Mouse (Mus musculus) layer of hippocampus, adult 2 months (tissue): Measurements from ENCODE around the gene Lrrn3. TPM values are rescaled to one million over a fixed set of nuclear protein-coding genes. Genes with fewer than 3 reads are reported as not detected.
A peak's percentile ranks its signal among the peaks of the same experiment; 100 is the strongest.

Experiments
- DNase-seq, 2 experiments: peaks; one replicate each; pipeline ENCODE4 v3.0.0; 2022; ENCODE audit warnings: low spot score in 2 of 2
- H3K27ac ChIP-seq: fragments of 200-600 bp; 2 replicates; pipeline ENCODE4 v1.8.1; 2022
- H3K4me3 ChIP-seq: fragments of 200-600 bp; 2 replicates; pipeline ENCODE4 v1.8.1; 2022; ENCODE audit warnings: mild to moderate bottlenecking
- CTCF ChIP-seq: fragments of 200-600 bp; conservative IDR thresholded peaks from 2 replicates; pipeline ENCODE4 v1.8.1; 2022; ENCODE audit warnings: antibody characterized with exemption, mild to moderate bottlenecking, moderate library complexity
- long read RNA-seq, 2 experiments: library from polyadenylated mRNA; stranded (forward); transcript quantifications; one replicate each; pipeline ENCODE4 v2.0.0; 2021; ENCODE audit warnings: borderline mapping rate in 2 of 2
- total RNA-seq, 2 experiments: library from RNA; stranded (reverse); gene quantifications; 2 replicates each; pipeline ENCODE4 v1.2.3; 2021

The Lrrn3 gene
- total RNA-seq, result 10 to 100 TPM; 63.6 to 70.4 TPM
- long read RNA-seq, experiment 1, transcript Lrrn3-201 (2 exons, 3,865 nt), result major isoform, 40 of 43 reads
- long read RNA-seq, experiment 1, partial matches to known transcripts, result 2 of 43 reads
- long read RNA-seq, experiment 1, other reads (novel, unspliced or antisense), result 1 of 43 reads
- long read RNA-seq, experiment 2, transcript Lrrn3-201 (2 exons, 3,865 nt), result major isoform, 64 of 69 reads
- long read RNA-seq, experiment 2, partial matches to known transcripts, result 3 of 69 reads
- long read RNA-seq, experiment 2, other reads (novel, unspliced or antisense), result 2 of 69 reads

DNA sequence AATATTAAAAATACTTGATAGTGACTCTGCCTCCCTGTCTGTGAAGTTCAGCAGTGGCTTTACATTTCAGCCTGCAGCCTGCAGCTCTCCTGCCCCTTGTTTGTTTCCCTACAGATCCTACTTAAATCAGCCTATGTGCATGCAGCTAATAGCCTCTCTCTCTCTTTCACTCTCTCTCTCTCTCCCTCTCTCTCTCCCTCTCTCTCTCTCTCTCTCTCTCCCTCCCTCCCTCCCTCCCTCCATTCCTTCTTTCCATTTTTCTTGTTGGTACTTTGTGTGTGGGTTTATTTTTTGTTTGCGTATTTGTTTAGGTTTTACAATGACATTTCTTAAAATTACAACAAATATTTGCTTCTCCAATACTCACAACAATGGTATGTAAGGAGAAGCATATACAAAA, at the start of gene Lrrn3:
Gene Lrrn3, minus strand, starts transcription at position 101 of the 400 bp plus-strand sequence.
- Histone ChIP-seq H3K4me3 (peak within 1 kb of the TSS; percentile 91), H3K27ac (peak within 1 kb of the TSS; percentile 88)
- no peak for DNase-seq
- no peak for TF ChIP-seq CTCF

DNA sequence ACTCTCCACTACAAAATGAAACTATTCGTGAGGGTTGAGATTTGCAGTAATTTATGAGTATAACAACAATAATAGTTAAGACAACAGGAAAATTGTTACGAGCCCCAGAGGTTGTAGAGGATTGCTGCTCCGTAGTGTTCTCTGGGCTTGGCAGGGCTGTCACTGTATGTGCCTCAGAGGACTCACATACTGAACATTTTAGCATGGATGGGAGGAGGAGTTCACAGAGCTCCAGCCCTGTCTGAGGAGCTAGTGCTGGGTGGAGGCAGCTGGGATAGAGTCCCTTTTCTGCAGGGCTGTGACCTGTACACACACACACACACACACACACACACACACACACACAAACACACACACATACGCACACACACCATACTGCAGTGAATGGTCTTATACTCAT, 42.2 kb upstream of the Lrrn3 start:
- DNase-seq, result no peak
- Histone ChIP-seq H3K4me3 (no peak overlapping the region), H3K27ac (no peak overlapping the region)
- TF ChIP-seq CTCF, result no peak

DNA sequence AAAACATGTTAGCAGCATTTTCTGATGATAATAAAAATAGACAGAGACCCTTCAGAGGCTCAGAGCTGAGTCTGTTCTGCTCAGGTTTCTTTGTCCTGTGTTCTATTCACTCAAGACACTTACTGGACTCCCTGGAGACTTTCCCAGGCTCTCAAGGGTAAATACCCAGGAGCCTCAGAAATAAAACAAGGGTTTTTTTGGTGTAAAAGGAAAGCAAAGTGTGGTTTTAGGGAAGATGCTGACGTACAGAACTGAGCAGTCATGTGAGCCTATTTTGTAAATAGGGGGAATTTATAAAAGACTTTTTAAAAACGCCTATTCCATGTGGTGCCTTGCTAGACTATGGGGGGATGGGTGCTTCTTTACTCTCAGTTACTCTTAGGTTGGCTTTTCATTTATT, 40.5 kb upstream of the Lrrn3 start:
- no peak for DNase-seq
- no peak for TF ChIP-seq CTCF
- no peak overlapping the region for H3K4me3 ChIP-seq
- no peak overlapping the region for H3K27ac ChIP-seq

DNA sequence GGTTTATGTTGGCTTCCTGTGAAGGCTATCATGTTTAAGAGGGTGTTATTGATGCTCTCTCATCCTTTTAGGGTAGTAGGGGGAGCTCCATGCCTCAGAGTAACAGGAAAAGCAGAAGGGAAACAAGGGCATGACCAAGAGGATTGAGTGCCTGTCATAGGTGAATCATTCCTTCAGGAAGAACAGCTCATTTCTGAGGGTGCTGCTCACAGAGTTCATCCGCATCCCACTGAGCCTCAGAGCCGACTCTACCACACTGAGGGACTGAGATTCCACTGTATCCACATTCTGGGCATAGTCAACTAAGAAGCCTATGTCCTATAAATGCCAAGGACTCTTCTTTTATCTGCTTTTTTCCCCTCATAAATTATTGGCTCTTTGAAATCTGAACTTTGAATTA, 35.4 kb upstream of the Lrrn3 start:
- TF ChIP-seq CTCF, result no peak
- DNase-seq, result no peak
- H3K27ac ChIP-seq, result no peak overlapping the region

DNA sequence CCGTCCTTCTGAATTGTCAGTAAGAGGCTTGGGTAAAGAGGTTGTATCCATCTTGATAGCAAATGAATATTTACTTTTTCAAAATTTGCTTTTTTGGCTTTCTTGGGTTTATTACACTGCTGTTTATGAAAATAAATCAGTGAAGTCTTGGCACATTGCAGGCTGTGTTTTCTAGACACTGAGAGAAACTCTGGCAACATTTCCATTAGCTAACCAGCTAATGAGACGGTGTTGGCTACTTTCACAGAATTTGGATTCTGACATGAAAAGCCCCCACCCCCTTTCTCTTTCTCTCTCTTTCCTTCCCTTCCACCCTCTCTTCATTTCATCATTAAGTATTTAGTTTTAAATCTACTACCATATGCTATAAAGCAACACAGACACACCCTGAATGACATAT, 34.1 kb upstream of the Lrrn3 start:
- TF ChIP-seq CTCF, result no peak
- DNase-seq, result no peak
- Histone ChIP-seq H3K27ac (no peak overlapping the region), H3K4me3 (no peak overlapping the region)

More for the DNA sequence above, 35.4 kb upstream of the Lrrn3 start:
- H3K4me3 ChIP-seq, result no peak overlapping the region

DNA sequence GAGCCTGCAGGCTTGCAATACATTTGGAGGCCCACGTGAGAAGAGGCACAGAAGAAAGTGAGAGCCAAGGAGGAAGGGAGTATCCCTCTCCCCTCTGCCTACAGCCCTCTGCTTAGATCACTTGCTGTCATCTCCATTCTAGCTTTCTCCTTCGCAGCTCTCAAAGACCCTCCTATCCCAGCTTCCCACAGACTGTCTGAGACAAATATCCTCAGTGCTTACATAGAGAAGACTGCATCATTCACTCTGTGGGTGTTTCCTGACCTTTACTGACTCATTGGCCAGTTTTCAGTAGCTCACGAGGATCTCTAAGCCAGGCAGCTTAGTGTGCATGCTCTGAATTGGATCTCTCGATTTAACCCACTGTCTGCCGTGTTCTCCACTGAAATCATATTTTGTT, 32.7 kb upstream of the Lrrn3 start:
- TF ChIP-seq CTCF, result no peak

DNA sequence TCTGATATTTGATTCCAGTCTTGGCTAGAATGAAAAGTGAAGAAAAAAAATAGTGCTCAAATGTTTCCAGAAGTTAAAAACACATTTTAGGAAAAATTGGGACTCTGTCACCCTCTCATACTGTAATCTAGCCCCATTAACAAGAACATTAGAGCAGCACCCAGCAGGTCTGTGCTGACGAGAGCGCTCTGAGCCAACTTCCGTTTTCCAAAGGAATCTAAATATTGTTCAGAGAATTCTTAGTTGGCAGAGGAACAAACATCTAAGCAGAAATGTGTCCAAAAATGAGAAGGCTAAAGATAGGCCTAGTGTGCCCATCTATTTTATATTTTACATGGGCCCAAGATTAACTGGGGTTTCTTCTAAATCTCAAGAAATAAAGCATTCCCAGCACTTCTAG, 24.4 kb upstream of the Lrrn3 start:
- DNase-seq, result no peak
- TF ChIP-seq CTCF, result no peak
- Histone ChIP-seq H3K4me3 (no peak overlapping the region), H3K27ac (no peak overlapping the region)

More for the DNA sequence above, 32.7 kb upstream of the Lrrn3 start:
- Histone ChIP-seq H3K4me3 (no peak overlapping the region), H3K27ac (no peak overlapping the region)
- DNase-seq, result no peak

DNA sequence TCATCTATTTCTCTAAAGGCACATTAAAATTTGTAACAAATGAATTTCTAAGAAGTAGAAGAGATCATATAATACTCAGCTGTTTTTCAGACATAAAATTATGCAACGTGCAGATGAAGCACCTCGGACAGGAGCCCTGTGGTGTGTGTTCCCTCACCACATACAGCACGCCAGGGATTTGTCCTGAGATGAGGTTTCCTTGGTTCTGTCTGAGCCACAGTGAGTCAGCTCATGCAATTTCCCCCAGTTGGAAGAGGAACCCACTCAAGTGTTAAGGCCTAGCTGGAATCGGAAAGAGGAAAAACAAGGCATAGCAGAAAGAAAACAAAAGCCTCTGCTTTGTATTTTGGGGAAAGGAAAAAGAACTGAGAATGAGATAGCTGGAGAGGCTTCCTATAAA, 22.4 kb upstream of the Lrrn3 start:
- H3K4me3 ChIP-seq, result no peak overlapping the region
- H3K27ac ChIP-seq, result no peak overlapping the region
- no peak for TF ChIP-seq CTCF
- no peak for DNase-seq

DNA sequence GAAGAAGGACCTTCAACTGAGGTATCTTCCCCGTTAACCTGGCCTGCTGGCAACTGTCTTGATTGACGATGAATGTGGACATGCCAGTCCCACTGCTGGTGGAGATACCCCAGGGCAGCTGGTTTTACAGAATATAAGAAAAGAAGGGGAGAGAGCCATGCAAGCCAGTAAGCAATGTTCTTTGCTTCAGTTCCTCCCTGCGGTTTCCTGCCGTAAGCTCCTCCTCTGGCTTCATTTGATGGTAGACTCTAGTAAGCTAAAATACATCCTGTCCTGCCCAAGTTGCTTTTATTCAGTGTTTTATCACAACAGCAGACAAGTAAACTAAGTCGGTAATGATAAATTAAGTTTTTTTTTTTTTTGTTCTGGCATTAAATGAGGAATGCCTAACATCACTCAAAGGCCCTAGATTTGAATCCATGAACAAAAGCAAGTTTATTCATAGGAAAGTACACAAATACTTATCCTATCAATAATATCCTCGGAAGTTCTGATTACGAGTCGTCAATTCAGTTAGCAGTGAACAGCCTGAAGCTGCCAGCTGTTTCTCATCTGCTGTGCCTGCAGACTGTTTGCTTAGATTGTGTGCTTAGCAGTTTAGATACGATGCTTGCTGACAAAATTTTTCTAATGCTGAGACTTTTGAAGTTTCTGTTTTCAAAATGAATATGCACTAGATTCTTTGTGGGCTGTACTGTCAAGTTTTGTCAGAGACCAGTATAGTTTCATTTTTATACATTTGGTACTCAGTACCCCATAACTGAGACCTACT, 14.0 kb upstream of the Lrrn3 start:
- H3K27ac ChIP-seq, result no peak overlapping the region
- no peak overlapping the region for H3K4me3 ChIP-seq
- TF ChIP-seq CTCF, result no peak
- no peak for DNase-seq

DNA sequence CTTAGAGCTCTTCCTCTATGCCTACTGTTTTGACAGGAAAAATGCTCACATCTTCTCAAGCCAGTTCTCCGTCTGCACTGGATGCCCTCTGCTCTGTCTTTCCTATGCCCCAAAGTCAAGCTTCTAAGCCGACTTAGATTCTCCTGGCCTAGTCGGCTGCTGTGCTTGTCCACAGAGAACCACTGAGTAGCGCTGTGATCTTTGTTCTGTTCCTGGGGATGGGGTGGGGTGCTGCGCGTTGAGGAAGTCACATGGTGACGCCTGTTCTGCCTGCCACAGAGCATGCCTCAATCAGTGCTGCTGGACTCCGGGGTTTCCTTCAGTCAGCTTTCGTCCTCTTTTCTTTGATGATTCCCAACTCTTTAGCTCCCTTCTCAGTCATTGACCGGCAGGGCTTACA, 8.4 kb upstream of the Lrrn3 start:
- TF ChIP-seq CTCF, result peak; percentile 68
- H3K27ac ChIP-seq, result no peak overlapping the region
- DNase-seq, result no peak
- H3K4me3 ChIP-seq, result no peak overlapping the region; the same call in 1 of the 2 replicates

DNA sequence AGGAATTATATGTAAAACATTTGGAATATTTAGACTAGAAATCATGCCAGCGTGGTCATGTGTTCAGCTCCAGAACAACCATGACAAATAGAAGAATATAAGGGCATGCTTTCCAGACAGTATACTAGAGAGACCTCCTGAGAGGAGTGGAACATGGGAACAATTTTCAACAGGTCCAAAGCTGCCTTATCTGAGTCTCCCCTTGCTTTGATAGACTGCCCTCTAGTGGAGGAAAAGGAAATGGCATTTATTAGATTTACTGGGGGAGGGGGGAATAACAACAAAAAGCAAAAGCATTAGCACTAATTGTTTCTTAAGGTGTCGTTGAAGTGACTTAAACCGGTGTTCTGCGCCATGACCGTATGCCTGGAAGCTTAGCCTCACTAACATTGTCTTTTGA, 774 bp upstream of the Lrrn3 start:
- peak; percentile 52 to 64 for DNase-seq
- peak; percentile 99 for TF ChIP-seq CTCF
- Histone ChIP-seq H3K4me3 (no peak overlapping the region), H3K27ac (no peak overlapping the region)

DNA sequence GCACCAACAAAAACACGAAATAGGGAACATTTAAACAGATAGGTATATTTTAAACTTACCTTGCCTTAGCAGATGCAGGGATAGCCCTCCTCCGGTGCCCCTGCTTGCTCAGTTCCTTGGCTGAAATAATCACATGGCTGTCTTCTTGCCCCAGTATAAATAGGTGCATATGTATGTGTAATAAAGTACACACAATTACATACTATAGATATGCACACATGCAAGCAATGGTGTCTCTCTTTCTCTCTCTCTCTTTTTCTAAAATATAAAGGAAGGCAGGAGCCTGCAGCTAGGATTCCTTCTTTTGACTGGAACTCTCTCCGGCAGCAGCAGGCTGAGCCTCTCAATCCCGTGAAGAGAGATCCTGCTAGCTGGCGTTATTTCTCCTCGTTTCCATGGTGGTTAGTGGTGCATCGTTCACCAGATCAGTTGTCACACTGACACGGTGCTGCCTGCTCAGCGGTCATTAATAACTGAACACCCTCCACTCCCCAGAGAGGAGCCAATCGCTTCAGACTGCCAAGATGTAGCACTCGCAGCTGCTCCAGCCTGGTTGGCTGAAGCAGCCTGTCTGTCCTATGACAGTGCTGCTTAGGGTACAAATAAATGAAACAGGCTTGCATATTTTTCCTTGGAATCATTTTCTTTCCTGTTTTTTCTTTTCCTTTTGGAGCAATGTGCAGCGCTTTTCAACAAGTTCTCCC, 567 bp downstream of the Lrrn3 start:
- H3K27ac ChIP-seq, result peak overlapping the region; percentile 88
- peak overlapping the region; percentile 91 for H3K4me3 ChIP-seq
- peak; percentile 80 to 89 for DNase-seq
- no peak for TF ChIP-seq CTCF
